In the genomic region with DNA sequence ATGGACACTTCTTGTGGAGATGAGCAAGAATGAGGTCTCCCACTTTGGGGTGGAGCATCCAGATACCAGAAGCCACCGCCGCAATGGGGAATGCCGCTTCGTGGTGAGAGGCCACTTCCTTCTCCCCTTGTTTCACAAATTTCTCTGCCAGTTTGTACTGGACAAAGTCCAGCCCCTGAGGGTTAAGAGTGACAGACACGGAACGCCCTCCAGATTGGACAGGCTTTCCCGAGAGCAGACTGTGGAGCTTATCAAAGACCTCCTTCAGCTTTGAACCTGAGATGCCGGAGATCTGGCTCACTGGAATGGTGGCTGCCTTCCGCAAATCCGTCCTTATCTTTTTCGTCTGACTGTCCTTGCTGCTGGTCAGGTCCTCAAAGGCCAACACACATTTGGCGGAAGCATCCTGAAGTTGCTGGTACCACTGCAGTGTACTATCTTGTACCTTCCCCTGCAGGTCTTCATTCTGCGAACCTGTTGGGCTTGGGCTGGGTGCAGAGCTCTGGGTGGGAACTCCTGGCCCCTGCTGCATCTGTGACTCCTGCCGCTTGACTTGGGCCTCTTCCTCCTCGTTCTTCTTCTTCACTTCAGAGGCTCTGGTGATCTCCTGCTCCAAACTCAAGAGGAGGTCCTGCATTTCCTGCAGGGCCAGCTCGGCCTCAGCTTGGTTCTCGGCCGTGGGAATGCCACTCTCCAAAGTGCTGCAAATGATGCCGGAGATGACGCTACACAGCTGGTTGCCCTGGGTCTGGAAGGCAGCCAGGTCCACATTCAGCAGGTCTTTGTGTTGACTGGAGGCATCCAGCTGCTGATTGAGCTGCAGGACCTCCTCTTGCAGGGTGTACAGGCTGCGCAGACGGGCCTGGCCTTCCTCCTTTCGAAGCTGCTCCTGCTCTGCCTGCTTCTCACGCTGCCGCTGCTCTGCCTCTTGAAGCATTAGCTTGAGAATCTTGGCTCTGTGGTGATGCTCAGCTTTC, we compare ENCODE assay signal across 11 mouse cellular contexts. TPM values are rescaled to one million over a fixed set of nuclear protein-coding genes. Genes with fewer than 3 reads are reported as not detected.
A peak's percentile ranks its signal among the peaks of the same experiment; 100 is the strongest.
DNase-seq lines count a peak whose midpoint lies in the region; ATAC-seq and TF ChIP-seq lines count a peak whose summit lies in the region.
"Had no signal": no experiment of that assay in that cellular context is flagged by ENCODE, and none has a peak within 500 bp of the region (broad histone marks: within the 10 kb centered on the region; RNA-seq: fewer than 3 reads in every experiment).

No protein-coding gene starts in this region.

- 40% methylated on average over 25 of the region's 25 CpGs for WGBS in heart, embryonic 13.5 days
- WGBS in liver, embryonic 16.5 days (ENCODE audit: insufficient replicate concordance), result 37% methylated on average over 25 of the region's 25 CpGs
- 88% methylated on average over 25 of the region's 25 CpGs for WGBS in forebrain, embryonic 15.5 days

- no peaks in the 10 kb centered on the region for H3K36me3 ChIP-seq in heart, embryonic 13.5 days
- no peaks in the 10 kb centered on the region for H3K36me3 ChIP-seq in liver, embryonic 16.5 days (ENCODE audit: control insufficient read depth, insufficient read depth)
- no peaks in the 10 kb centered on the region for H3K36me3 ChIP-seq in forebrain, embryonic 15.5 days

- peak overlapping the region; percentile 36 for H3K4me2 ChIP-seq in heart, embryonic 13.5 days
- H3K4me2 ChIP-seq in liver, embryonic 16.5 days (ENCODE audit: low read depth, low read length), result no peak overlapping the region
- H3K4me2 ChIP-seq in forebrain, embryonic 15.5 days (replicated peaks), result no peak overlapping the region
- H3K4me2 ChIP-seq: forebrain, embryonic 13.5 days; hindbrain, embryonic 14.5 days had no signal

- DNase-seq in heart, adult 11 months, result no peak
- DNase-seq in skeletal muscle tissue, adult 2 months (ENCODE audit: low read depth, low spot score), result peak; percentile 5
- DNase-seq in spleen, adult 18-20 months, result no peak
- DNase-seq: adrenal gland, postnatal 25 days had no signal

- TF ChIP-seq POLR2A in bone marrow macrophage, adult 2 months (IDR thresholded peaks at IDR 0.05; ENCODE audit: borderline replicate concordance, low read depth, low read length), result no peak

- peaks cover 18% of the 10 kb centered on the region for H3K4me1 ChIP-seq in heart, embryonic 13.5 days
- H3K4me1 ChIP-seq in bone marrow macrophage, adult 2 months (ENCODE audit: control insufficient read depth, insufficient read depth, low read length), result peaks cover 13% of the 10 kb centered on the region
- no peaks in the 10 kb centered on the region for H3K4me1 ChIP-seq in liver, embryonic 16.5 days (ENCODE audit: control insufficient read depth, low read depth, low read length)
- H3K4me1 ChIP-seq in forebrain, embryonic 15.5 days, result no peaks in the 10 kb centered on the region
- H3K4me1 ChIP-seq: forebrain, embryonic 13.5 days had no signal

- no peak overlapping the region for H3K9ac ChIP-seq in heart, embryonic 13.5 days
- H3K9ac ChIP-seq in liver, embryonic 16.5 days (ENCODE audit: low read depth, low read length), result no peak overlapping the region
- H3K9ac ChIP-seq in forebrain, embryonic 15.5 days (replicated peaks), result no peak overlapping the region
- H3K9ac ChIP-seq: forebrain, embryonic 13.5 days; hindbrain, embryonic 14.5 days had no signal

- peaks cover 6% of the 10 kb centered on the region; the same call in 1 of the 2 replicates for H3K9me3 ChIP-seq in heart, embryonic 13.5 days
- H3K9me3 ChIP-seq in liver, embryonic 16.5 days (replicated peaks; ENCODE audit: control insufficient read depth, low read length), result no peaks in the 10 kb centered on the region
- no peaks in the 10 kb centered on the region for H3K9me3 ChIP-seq in forebrain, embryonic 15.5 days
- H3K9me3 ChIP-seq: forebrain, embryonic 13.5 days had no signal

- ATAC-seq in heart, embryonic 13.5 days (ENCODE audit: extremely low read depth, insufficient number of reproducible peaks, low FRiP score, low TSS enrichment), result no peak
- ATAC-seq in liver, embryonic 16.5 days (ENCODE audit: low read depth), result no peak
- ATAC-seq in inflammation-experienced regulatory T-cells, adult 6 months, result no peak
- no peak for ATAC-seq in forebrain, embryonic 15.5 days (replicated peaks)
- ATAC-seq: forebrain, embryonic 13.5 days had no signal

- H3K27me3 ChIP-seq in heart, embryonic 13.5 days (replicated peaks), result no peaks in the 10 kb centered on the region
- H3K27me3 ChIP-seq in liver, embryonic 16.5 days (ENCODE audit: control insufficient read depth, insufficient read depth, low read depth, low read length), result no peaks in the 10 kb centered on the region
- no peaks in the 10 kb centered on the region for H3K27me3 ChIP-seq in forebrain, embryonic 15.5 days
- H3K27me3 ChIP-seq: forebrain, embryonic 13.5 days had no signal

- no peak for TF ChIP-seq CTCF in bone marrow macrophage, adult 2 months (IDR thresholded peaks at IDR 0.05; ENCODE audit: low read depth, low read length)

- no peak overlapping the region for H3K27ac ChIP-seq in heart, embryonic 13.5 days (replicated peaks)
- no peak overlapping the region for H3K27ac ChIP-seq in bone marrow macrophage, adult 2 months (ENCODE audit: insufficient read depth, low read depth, low read length)
- H3K27ac ChIP-seq in liver, embryonic 16.5 days (ENCODE audit: low read length), result no peak overlapping the region
- no peak overlapping the region for H3K27ac ChIP-seq in forebrain, embryonic 15.5 days (replicated peaks)
- H3K27ac ChIP-seq: forebrain, embryonic 13.5 days; hindbrain, embryonic 14.5 days had no signal

- no peak overlapping the region for H3K4me3 ChIP-seq in heart, embryonic 13.5 days
- peak overlapping the region; percentile 17; the same call in 1 of the 2 replicates for H3K4me3 ChIP-seq in bone marrow macrophage, adult 2 months (ENCODE audit: insufficient read depth, low read length)
- H3K4me3 ChIP-seq in liver, embryonic 16.5 days (ENCODE audit: low read depth, low read length), result peak overlapping the region; percentile 5; the same call in 1 of the 2 replicates
- no peak overlapping the region for H3K4me3 ChIP-seq in forebrain, embryonic 15.5 days
- H3K4me3 ChIP-seq: forebrain, embryonic 13.5 days had no signal

RNA-seq across cellular contexts. Expression of a gene that starts 43.6 kb away (rescaled TPM):
- 20.0 and 24.0 TPM in 2 replicates for polyA plus RNA-seq in heart, embryonic 13.5 days (2015; fragmentation: Nextera tagmentation; extraction: Ambion mirVana)
- 95.8 and 119 TPM in 2 replicates for polyA plus RNA-seq in bone marrow macrophage, adult 2 months (2012; ENCODE audit: insufficient read depth, insufficient read length, missing spikeins)
- polyA plus RNA-seq in liver, embryonic 16.5 days (2015; fragmentation: Nextera tagmentation; extraction: Ambion mirVana), result 10.9 and 12.7 TPM in 2 replicates
- polyA plus RNA-seq in inflammation-experienced regulatory T-cells, adult 6 months (2017; shearing (Covaris generic)), result 10 to 100 TPM; 21.1 to 59.9 (median 39.7) TPM
- 34.3 and 35.2 TPM in 2 replicates for polyA plus RNA-seq in forebrain, embryonic 15.5 days (2015; fragmentation: Nextera tagmentation; extraction: Ambion mirVana)

Comparison
In these comparisons a context has a peak if more than half of its experiments do, and no peak if none do; other contexts are left out.
1. H3K4me3 ChIP-seq: peak in bone marrow macrophage, adult 2 months (single experiment) and liver, embryonic 16.5 days (single experiment); none in heart, embryonic 13.5 days (single experiment) and forebrain, embryonic 15.5 days (single experiment).